Mouse (Mus musculus) heart, embryonic 11.5 days (tissue): ENCODE measurements around the gene Tmem217. TPM values are rescaled to one million over a fixed set of nuclear protein-coding genes. Genes with fewer than 3 reads are reported as not detected.

ENCODE experiments used
- ATAC-seq: fragments of 200-750 bp; cut with Nextera tagmentation; replicated peaks from 2 replicates; pipeline ENCODE4 v1.8.0; 2017; ENCODE audit warnings: moderate library complexity; ENCODE audit not compliant: insufficient number of reproducible peaks, low FRiP score, low TSS enrichment
- H3K27ac ChIP-seq: fragments of 300-500 bp; sonication (generic); 2 replicates; pipeline ENCODE4 v1.5.1; 2014; ENCODE audit warnings: mild to moderate bottlenecking, low read depth, low read length
- H3K27me3 ChIP-seq: fragments of 300-500 bp; sonication (generic); 2 replicates; pipeline ENCODE4 v1.6.1; 2014; ENCODE audit warnings: mild to moderate bottlenecking, low read length, mixed read lengths; ENCODE audit not compliant: control insufficient read depth, insufficient read depth
- H3K36me3 ChIP-seq: fragments of 300-500 bp; sonication (generic); 2 replicates; pipeline ENCODE4 v1.6.1; 2014; ENCODE audit warnings: mild to moderate bottlenecking, low read length, moderate library complexity, mixed read lengths; ENCODE audit not compliant: control insufficient read depth, insufficient read depth
- H3K4me1 ChIP-seq: fragments of 300-500 bp; sonication (generic); 2 replicates; pipeline ENCODE4 v1.6.1; 2014; ENCODE audit warnings: low read length; ENCODE audit not compliant: control insufficient read depth, insufficient read depth
- H3K4me2 ChIP-seq: fragments of 300-500 bp; sonication (generic); 2 replicates; pipeline ENCODE4 v1.6.1; 2014; ENCODE audit warnings: mild to moderate bottlenecking, moderate library complexity
- H3K4me3 ChIP-seq: fragments of 300-500 bp; sonication (generic); 2 replicates; pipeline ENCODE4 v1.5.1; 2014; ENCODE audit warnings: low read depth, low read length
- H3K9ac ChIP-seq: fragments of 300-500 bp; sonication (generic); 2 replicates; pipeline ENCODE4 v1.6.1; 2014; ENCODE audit warnings: mild to moderate bottlenecking, low read depth, low read length, moderate library complexity
- H3K9me3 ChIP-seq: fragments of 300-500 bp; sonication (generic); replicated peaks from 2 replicates; pipeline ENCODE4 v1.6.1; 2016; ENCODE audit warnings: low read length; ENCODE audit not compliant: control insufficient read depth
- WGBS: fragments of 180-500 bp; shearing (Covaris S2); extraction: QIAGEN DNeasy Blood & Tissue Kit; methylation state at CpG from one replicate; pipeline ENCODE4 v1.1.7; 2014; ENCODE audit not compliant: insufficient replicate concordance; 5-methylcytosine and 5-hydroxymethylcytosine counted together
- polyA plus RNA-seq: library from polyadenylated mRNA; unstranded; fragments of >200 nt; fragmentation: Nextera tagmentation; extraction: Ambion mirVana; gene quantifications from 2 replicates; pipeline ENCODE4 v1.2.1, GENCODE M21; 2014

The Tmem217 gene
- polyA plus RNA-seq, 1 experiment from 2014 or later = 0.13 TPM

DNA sequence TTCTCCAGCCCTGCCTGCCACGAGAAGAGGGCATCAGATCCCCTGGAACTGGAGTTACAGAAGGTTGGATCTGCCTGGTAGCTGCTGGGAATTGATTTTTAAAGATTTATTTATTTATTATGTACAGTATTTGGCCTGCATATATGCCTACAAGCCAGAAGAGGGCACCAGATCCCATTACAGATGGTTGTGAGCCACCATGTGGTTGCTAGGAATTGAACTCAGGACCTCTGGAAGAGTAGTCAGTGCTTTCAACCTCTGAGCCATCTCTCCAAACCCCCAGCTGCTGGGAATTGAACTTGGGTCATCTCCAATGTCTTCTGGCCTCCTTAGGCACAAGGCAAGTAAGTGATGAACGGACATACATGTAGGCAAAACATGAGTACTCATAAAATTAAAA is 8.1 kb downstream of the Tmem217 start:
- Histone ChIP-seq H3K27ac (no peak overlapping the region), H3K4me2 (no peak overlapping the region), H3K9me3 (no peaks in the 10 kb centered on the region), H3K36me3 (no peaks in the 10 kb centered on the region), H3K27me3 (no peaks in the 10 kb centered on the region), H3K4me3 (no peak overlapping the region), H3K4me1 (no peaks in the 10 kb centered on the region), H3K9ac (no peak overlapping the region)
- WGBS = 76% methylated on average over 2 of the region's 2 CpGs
- ATAC-seq = no peak

GRCm38 (mm10) chr17:29542831-29543690 is 9.1 kb downstream of the Tmem217 start:
- WGBS = 82% methylated on average over 19 of the region's 19 CpGs
- no peak for ATAC-seq

DNA sequence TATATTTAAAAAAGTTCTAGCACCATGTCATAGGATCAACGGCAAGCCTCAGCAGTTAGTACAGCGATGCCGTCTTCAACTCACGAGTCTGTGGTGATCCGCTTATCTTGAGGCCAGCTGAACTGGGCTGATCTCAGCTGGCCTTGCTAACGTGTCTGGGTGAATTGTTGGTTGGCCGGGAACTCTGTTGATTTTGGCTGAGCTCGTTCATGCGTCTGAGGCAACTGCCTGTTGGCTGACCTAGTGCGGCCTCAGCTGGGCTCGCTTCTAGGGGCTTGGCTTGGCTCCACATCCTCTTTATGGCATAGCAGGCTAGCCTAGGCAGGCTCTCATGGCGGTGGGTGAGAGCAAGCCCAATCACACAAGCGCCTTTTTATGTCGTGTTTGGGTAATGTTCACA is 10.8 kb downstream of the Tmem217 start:
- H3K4me1 ChIP-seq = no peaks in the 10 kb centered on the region
- H3K4me3 ChIP-seq = no peak overlapping the region
- H3K9ac ChIP-seq = no peak overlapping the region
- no peak for ATAC-seq
- no peaks in the 10 kb centered on the region for H3K9me3 ChIP-seq
- no peaks in the 10 kb centered on the region for H3K36me3 ChIP-seq
- no peaks in the 10 kb centered on the region for H3K27me3 ChIP-seq
- no peak overlapping the region for H3K4me2 ChIP-seq
- WGBS = 57% methylated on average over 14 of the region's 14 CpGs
- H3K27ac ChIP-seq = no peak overlapping the region

More at GRCm38 (mm10) chr17:29542831-29543690, 9.1 kb downstream of the Tmem217 start:
- Histone ChIP-seq H3K9ac (no peak overlapping the region), H3K27ac (no peak overlapping the region), H3K9me3 (no peaks in the 10 kb centered on the region), H3K27me3 (no peaks in the 10 kb centered on the region), H3K4me3 (no peak overlapping the region), H3K4me2 (no peak overlapping the region), H3K36me3 (no peaks in the 10 kb centered on the region), H3K4me1 (no peaks in the 10 kb centered on the region)

DNA sequence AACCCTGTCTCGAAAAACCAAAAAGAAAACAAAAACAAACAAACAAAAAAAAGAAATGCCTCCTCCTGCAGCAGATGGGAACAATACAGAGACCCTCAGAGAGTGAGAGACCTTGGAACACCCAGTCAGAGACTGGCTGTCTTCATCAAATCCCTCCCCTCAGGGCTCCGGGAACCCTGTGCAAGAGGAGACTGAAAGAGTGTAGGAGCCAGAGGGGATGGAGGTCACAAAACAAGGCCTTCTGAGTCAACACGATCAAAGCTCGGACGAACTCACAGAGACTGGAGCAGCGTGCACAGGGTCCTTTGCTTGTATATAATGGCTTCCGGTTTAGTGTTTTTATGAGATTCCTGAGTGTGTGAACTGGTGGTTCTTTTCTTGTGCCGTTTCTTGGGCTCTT is 11.8 kb downstream of the Tmem217 start:
- no peak overlapping the region for H3K4me2 ChIP-seq
- H3K9ac ChIP-seq = no peak overlapping the region
- no peak overlapping the region for H3K4me3 ChIP-seq
- H3K27ac ChIP-seq = no peak overlapping the region
- 0 out of 2 replicates have a peak, but pooled peaks cover 3% of the 10 kb centered on the region for H3K9me3 ChIP-seq
- WGBS = 82% methylated on average over 8 of the region's 8 CpGs
- H3K36me3 ChIP-seq = no peaks in the 10 kb centered on the region
- no peak for ATAC-seq
- H3K4me1 ChIP-seq = no peaks in the 10 kb centered on the region
- no peaks in the 10 kb centered on the region for H3K27me3 ChIP-seq

GRCm38 (mm10) chr17:29533866-29534265 is 18.3 kb downstream of the Tmem217 start:
- H3K4me3 ChIP-seq = no peak overlapping the region
- H3K36me3 ChIP-seq = no peaks in the 10 kb centered on the region
- no peak for ATAC-seq
- no peak overlapping the region for H3K9ac ChIP-seq
- H3K27me3 ChIP-seq = no peaks in the 10 kb centered on the region
- no peak overlapping the region for H3K27ac ChIP-seq
- H3K4me2 ChIP-seq = no peak overlapping the region
- no peaks in the 10 kb centered on the region for H3K4me1 ChIP-seq
- WGBS = 82% methylated on average over 11 of the region's 11 CpGs
- H3K9me3 ChIP-seq = 0 out of 2 replicates have a peak, but pooled peaks cover 3% of the 10 kb centered on the region

- no peak overlapping the region for H3K27ac ChIP-seq
- H3K4me3 ChIP-seq = no peak overlapping the region
- H3K9me3 ChIP-seq = 0 out of 2 replicates have a peak, but pooled peaks cover 3% of the 10 kb centered on the region
- 64% methylated on average over 10 of the region's 10 CpGs for WGBS
- no peaks in the 10 kb centered on the region for H3K36me3 ChIP-seq
- H3K27me3 ChIP-seq = no peaks in the 10 kb centered on the region
- no peak for ATAC-seq
- H3K4me1 ChIP-seq = no peaks in the 10 kb centered on the region
- no peak overlapping the region for H3K9ac ChIP-seq
- H3K4me2 ChIP-seq = no peak overlapping the region
These were observed 20.3 kb downstream of the Tmem217 start for GRCm38 (mm10) chr17:29531757-29532384.

DNA sequence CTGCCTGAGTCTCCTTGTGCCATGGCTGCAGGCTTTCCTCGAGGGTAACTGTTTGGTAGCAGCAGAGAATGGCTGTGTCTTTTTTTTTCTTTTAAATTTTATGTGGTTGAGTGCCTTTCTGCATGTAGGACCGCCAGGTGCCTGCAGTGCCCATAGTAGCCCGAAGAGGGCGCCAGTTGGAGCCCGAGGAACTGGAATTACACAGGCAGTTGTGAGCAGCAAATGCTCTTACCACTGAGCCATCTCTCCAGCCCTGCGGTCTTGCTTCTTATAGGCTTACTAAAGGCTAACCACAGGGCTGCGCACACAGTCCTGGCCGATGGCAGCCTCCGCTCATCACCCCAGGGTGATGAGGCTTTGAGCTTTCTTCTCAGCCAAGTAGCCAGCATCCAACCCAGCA is 20.9 kb downstream of the Tmem217 start:
- H3K36me3 ChIP-seq = no peaks in the 10 kb centered on the region
- no peak overlapping the region for H3K4me2 ChIP-seq
- H3K9me3 ChIP-seq = 0 out of 2 replicates have a peak, but pooled peaks cover 3% of the 10 kb centered on the region
- no peak overlapping the region for H3K9ac ChIP-seq
- H3K4me3 ChIP-seq = no peak overlapping the region
- no peaks in the 10 kb centered on the region for H3K27me3 ChIP-seq
- ATAC-seq = no peak
- no peaks in the 10 kb centered on the region for H3K4me1 ChIP-seq
- H3K27ac ChIP-seq = no peak overlapping the region
- 68% methylated on average over 9 of the region's 9 CpGs for WGBS

DNA sequence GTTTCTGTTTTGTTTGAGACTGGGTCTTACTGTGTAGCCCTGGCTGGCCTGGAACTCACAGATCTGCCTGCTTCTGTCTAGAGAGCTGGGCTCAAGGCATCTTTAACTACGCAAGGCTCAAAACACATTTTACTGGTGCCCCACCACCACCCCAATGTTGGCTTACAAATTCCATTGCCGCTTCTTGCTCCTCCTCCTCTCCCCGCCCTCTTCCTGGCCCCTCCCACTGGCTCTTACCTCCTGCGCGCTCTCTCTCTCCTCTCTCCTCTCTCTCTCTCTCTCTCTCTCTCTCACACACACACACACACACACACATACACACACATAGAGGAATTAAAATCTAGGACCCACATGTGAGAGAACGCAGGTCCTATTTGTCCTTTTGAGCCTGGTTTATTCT is 21.7 kb downstream of the Tmem217 start:
- no peak overlapping the region for H3K4me2 ChIP-seq
- no peaks in the 10 kb centered on the region for H3K36me3 ChIP-seq
- no peaks in the 10 kb centered on the region for H3K4me1 ChIP-seq
- H3K27ac ChIP-seq = no peak overlapping the region
- H3K27me3 ChIP-seq = no peaks in the 10 kb centered on the region
- 72% methylated on average over 6 of the region's 6 CpGs for WGBS
- H3K9me3 ChIP-seq = 0 out of 2 replicates have a peak, but pooled peaks cover under 1% of the 10 kb centered on the region
- H3K9ac ChIP-seq = no peak overlapping the region
- H3K4me3 ChIP-seq = no peak overlapping the region
- no peak for ATAC-seq
